Mouse (Mus musculus): ENCODE measurements around the gene Lin28a.

GRCm38 (mm10) chr4:134061166-134061830 is 42.7 kb upstream of the Lin28a start:
- TF ChIP-seq POLR2A (IDR thresholded peaks at IDR 0.05; ENCODE audit: borderline replicate concordance, control insufficient read depth, low read depth, low read length) (no peak), CTCF (IDR thresholded peaks at IDR 0.05; ENCODE audit: control insufficient read depth, insufficient read depth, low read length) (no peak)

Measured in bone marrow, adult 2 months (tissue).